Mouse (Mus musculus) liver, postnatal 0 days (tissue): ENCODE measurements at regions not wholly inside any gene's neighbourhood (a gene's known extent, or its start where the extent isn't known, plus 50 kb on each side); places are given as distances from the start of the nearest gene placed in this dataset.
"Not testable (repeated sequence)": the region's sequence is repeated elsewhere in the genome, so short reads cannot be mapped to it uniquely, and the experiment has no call there.

ENCODE experiments used
- ATAC-seq: fragments of 200-750 bp; cut with Nextera tagmentation; 2 replicates; pipeline ENCODE4 v1.8.0; 2017; ENCODE audit warnings: mild to moderate bottlenecking, moderate library complexity
- DNase-seq: peaks from one replicate; pipeline ENCODE4 v3.0.0-alpha.2; 2016
- H3K27ac ChIP-seq: fragments of 300-500 bp; sonication (generic); 2 replicates; pipeline ENCODE4 v1.5.1; 2014; ENCODE audit warnings: antibody characterized with exemption, moderate library complexity, mild to moderate bottlenecking, low read depth
- H3K27me3 ChIP-seq: fragments of 300-500 bp; sonication (generic); 2 replicates; pipeline ENCODE4 v1.6.1; 2014; ENCODE audit warnings: low read length, control low read depth, mixed read lengths; ENCODE audit not compliant: insufficient read depth
- H3K36me3 ChIP-seq: fragments of 300-500 bp; sonication (generic); replicated peaks from 2 replicates; pipeline ENCODE4 v1.6.1; 2014; ENCODE audit warnings: mild to moderate bottlenecking, control low read depth, low read length, moderate library complexity, mixed read lengths; ENCODE audit not compliant: insufficient read depth
- H3K4me1 ChIP-seq: fragments of 300-500 bp; sonication (generic); 2 replicates; pipeline ENCODE4 v1.6.1; 2014; ENCODE audit warnings: antibody characterized with exemption, mild to moderate bottlenecking, control low read depth; ENCODE audit not compliant: insufficient read depth
- H3K4me2 ChIP-seq: fragments of 300-500 bp; sonication (generic); 2 replicates; pipeline ENCODE4 v1.6.1; 2014; ENCODE audit warnings: low read depth, mild to moderate bottlenecking, low read length, moderate library complexity, mixed read lengths
- H3K4me3 ChIP-seq: fragments of 300-500 bp; sonication (generic); 2 replicates; pipeline ENCODE4 v1.5.1; 2014; ENCODE audit warnings: low read depth, low read length
- H3K9ac ChIP-seq: fragments of 300-500 bp; sonication (generic); replicated peaks from 2 replicates; pipeline ENCODE4 v1.6.1; 2014; ENCODE audit warnings: mild to moderate bottlenecking, moderate library complexity
- H3K9me3 ChIP-seq: fragments of 300-500 bp; sonication (generic); 2 replicates; pipeline ENCODE4 v1.6.1; 2016; ENCODE audit warnings: mild to moderate bottlenecking, control low read depth, low read length, mixed read lengths
- CTCF ChIP-seq: sonication (generic); IDR thresholded peaks from 2 replicates; pipeline ENCODE4 v1.5.1; 2016; ENCODE audit warnings: antibody characterized with exemption, low read depth
- EP300 ChIP-seq: IDR thresholded peaks from 2 replicates; pipeline ENCODE4 v1.6.1; 2016; ENCODE audit warnings: antibody characterized with exemption, low read depth, mild to moderate bottlenecking
- WGBS: fragments of 180-500 bp; shearing (Covaris S2); extraction: QIAGEN DNeasy Blood & Tissue Kit; methylation state at CpG from one replicate; pipeline ENCODE4 v1.1.7; 2014; ENCODE audit not compliant: insufficient replicate concordance; 5-methylcytosine and 5-hydroxymethylcytosine counted together

- no peak for ATAC-seq
- no peaks in the 10 kb centered on the region for H3K27me3 ChIP-seq
- 78% methylated on average over 5 of the region's 5 CpGs for WGBS
These were observed 88.3 kb downstream of the Anxa5 start for GRCm38 (mm10) chr3:36387431-36387830.

GRCm38 (mm10) chr3:36383438-36383945 is 92.2 kb downstream of the Anxa5 start:
- H3K27ac ChIP-seq = no peak overlapping the region
- ATAC-seq (no peak), DNase-seq (no peak)
- TF ChIP-seq EP300 (no peak), CTCF (no peak)
- no peaks in the 10 kb centered on the region for H3K4me1 ChIP-seq
- H3K4me3 ChIP-seq = no peak overlapping the region
- H3K36me3 ChIP-seq = no peaks in the 10 kb centered on the region
- no peaks in the 10 kb centered on the region for H3K27me3 ChIP-seq
- no peak overlapping the region for H3K4me2 ChIP-seq
- no peak overlapping the region for H3K9ac ChIP-seq
- 81% methylated on average over 4 of the region's 4 CpGs for WGBS
- H3K9me3 ChIP-seq = 0 out of 2 replicates have a peak, but pooled peaks cover 2% of the 10 kb centered on the region

More at GRCm38 (mm10) chr3:36387431-36387830, 88.3 kb downstream of the Anxa5 start:
- Histone ChIP-seq H3K36me3 (no peaks in the 10 kb centered on the region), H3K4me3 (no peak overlapping the region), H3K4me2 (no peak overlapping the region), H3K27ac (no peak overlapping the region), H3K9me3 (0 out of 2 replicates have a peak, but pooled peaks cover 2% of the 10 kb centered on the region), H3K9ac (no peak overlapping the region), H3K4me1 (no peaks in the 10 kb centered on the region)
- no peak for TF ChIP-seq CTCF
- TF ChIP-seq EP300 = no peak
- DNase-seq = no peak

- H3K27ac ChIP-seq = no peak overlapping the region
- ATAC-seq (no peak), DNase-seq (no peak)
- no peak overlapping the region for H3K4me3 ChIP-seq
- WGBS = 65% methylated on average over 5 of the region's 5 CpGs
- H3K9ac ChIP-seq = no peak overlapping the region
- H3K36me3 ChIP-seq = no peaks in the 10 kb centered on the region
- no peak for TF ChIP-seq EP300
- TF ChIP-seq CTCF = no peak
- no peaks in the 10 kb centered on the region for H3K27me3 ChIP-seq
- H3K4me2 ChIP-seq = no peak overlapping the region
- 0 out of 2 replicates have a peak, but pooled peaks cover under 1% of the 10 kb centered on the region for H3K9me3 ChIP-seq
- H3K4me1 ChIP-seq = no peaks in the 10 kb centered on the region
These were observed 94.0 kb downstream of the Anxa5 start for GRCm38 (mm10) chr3:36381621-36382193.

- Histone ChIP-seq H3K4me3 (no peak overlapping the region), H3K36me3 (no peaks in the 10 kb centered on the region), H3K4me2 (no peak overlapping the region), H3K9ac (no peak overlapping the region), H3K27me3 (no peaks in the 10 kb centered on the region), H3K9me3 (no peaks in the 10 kb centered on the region), H3K27ac (no peak overlapping the region), H3K4me1 (no peaks in the 10 kb centered on the region)
- no peak for TF ChIP-seq EP300
- TF ChIP-seq CTCF = no peak
- DNase-seq (no peak), ATAC-seq (no peak)
- 65% methylated on average over 2 of the region's 2 CpGs for WGBS
These were observed 100.0 kb downstream of the Anxa5 start for GRCm38 (mm10) chr3:36375722-36376121.

- H3K36me3 ChIP-seq = no peaks in the 10 kb centered on the region
- no peak overlapping the region for H3K4me3 ChIP-seq
- no peaks in the 10 kb centered on the region for H3K4me1 ChIP-seq
- no peaks in the 10 kb centered on the region for H3K9me3 ChIP-seq
- TF ChIP-seq CTCF = no peak
- TF ChIP-seq EP300 = no peak
- H3K4me2 ChIP-seq = no peak overlapping the region
- H3K27ac ChIP-seq = no peak overlapping the region
- H3K9ac ChIP-seq = no peak overlapping the region
- H3K27me3 ChIP-seq = no peaks in the 10 kb centered on the region
- ATAC-seq (no peak), DNase-seq (no peak)
- WGBS = 71% methylated on average over 5 of the region's 5 CpGs
These were observed 100.8 kb downstream of the Anxa5 start for GRCm38 (mm10) chr3:36374939-36375338.

- no peak overlapping the region for H3K27ac ChIP-seq
- no peak overlapping the region for H3K4me2 ChIP-seq
- DNase-seq = no peak
- H3K4me3 ChIP-seq = no peak overlapping the region
- WGBS = 57% methylated on average over 6 of the region's 6 CpGs
- H3K27me3 ChIP-seq = no peaks in the 10 kb centered on the region
- no peaks in the 10 kb centered on the region for H3K4me1 ChIP-seq
- H3K9ac ChIP-seq = no peak overlapping the region
- ATAC-seq = no peak
- TF ChIP-seq EP300 (no peak), CTCF (no peak)
- no peaks in the 10 kb centered on the region for H3K9me3 ChIP-seq
- H3K36me3 ChIP-seq = no peaks in the 10 kb centered on the region
These were observed 114.8 kb downstream of the Anxa5 start for GRCm38 (mm10) chr3:36360933-36361332.

GRCm38 (mm10) chr3:36354201-36354600 is 121.5 kb downstream of the Anxa5 start:
- not testable (repeated sequence) for H3K27me3 ChIP-seq, H3K9me3 ChIP-seq, DNase-seq, H3K4me2 ChIP-seq, H3K27ac ChIP-seq, ATAC-seq, H3K4me1 ChIP-seq, H3K36me3 ChIP-seq, H3K4me3 ChIP-seq, H3K9ac ChIP-seq
- 69% methylated on average over 3 of the region's 3 CpGs for WGBS
